Mouse (Mus musculus) MEL (cell line): ENCODE measurements at regions not wholly inside any gene's neighbourhood (a gene's known extent, or its start where the extent isn't known, plus 50 kb on each side); places are given as distances from the start of the nearest gene placed in this dataset.

ENCODE experiments used
- DNase-seq: peaks from one replicate; pipeline ENCODE4 v3.0.0; 2011; ENCODE audit warnings: low read depth, low spot score
- H3K27ac ChIP-seq: 2 replicates; pipeline ENCODE4 v1.5.1; 2012; ENCODE audit warnings: low read depth, mild to moderate bottlenecking, control low read depth, low read length, moderate library complexity; ENCODE audit not compliant: control insufficient read depth
- H3K27me3 ChIP-seq, 2 experiments: fragments of 150-350 bp in 1 of 2; sonication (generic) in 1 of 2; 2 replicates each; pipeline ENCODE4 v1.6.1; 2012; ENCODE audit warnings: low read length in 2 of 2, mild to moderate bottlenecking in 2 of 2, improper control_type of control experiment in 1 of 2, moderate library complexity in 1 of 2; ENCODE audit not compliant: insufficient read depth in 2 of 2, control insufficient read depth in 1 of 2
- H3K36me3 ChIP-seq, 2 experiments: 2 replicates each; pipeline ENCODE4 v1.6.1; 2012 to 2014; ENCODE audit warnings: low read length in 2 of 2, improper control_type of control experiment in 1 of 2, inconsistent platforms in 1 of 2, mild to moderate bottlenecking in 1 of 2; ENCODE audit not compliant: insufficient read depth in 2 of 2, control insufficient read depth in 1 of 2
- H3K4me1 ChIP-seq, 2 experiments: fragments of 150-350 bp in 1 of 2; sonication (generic) in 1 of 2; 2 replicates each; pipeline ENCODE4 v1.6.1; 2012; ENCODE audit warnings: low read length in 2 of 2, improper control_type of control experiment in 1 of 2, mild to moderate bottlenecking in 1 of 2; ENCODE audit not compliant: insufficient read depth in 2 of 2, control insufficient read depth in 1 of 2
- H3K4me3 ChIP-seq, 2 experiments: fragments of 150-350 bp in 1 of 2; sonication (generic) in 1 of 2; 2 replicates each; pipeline ENCODE4 v1.5.1; 2012; ENCODE audit warnings: low read depth in 2 of 2, low read length in 2 of 2, mild to moderate bottlenecking in 2 of 2, moderate library complexity in 2 of 2, control low read depth in 1 of 2, improper control_type of control experiment in 1 of 2; ENCODE audit not compliant: control insufficient read depth in 1 of 2, insufficient read depth in 1 of 2
- H3K79me2 ChIP-seq: 2 replicates; pipeline ENCODE4 v1.6.1; 2012; ENCODE audit warnings: mild to moderate bottlenecking, low read length, moderate library complexity; ENCODE audit not compliant: control insufficient read depth, poor library complexity, insufficient read depth
- H3K9ac ChIP-seq: 2 replicates; pipeline ENCODE4 v1.6.1; 2012; ENCODE audit warnings: low read depth, mild to moderate bottlenecking, control low read depth, low read length, moderate library complexity; ENCODE audit not compliant: control insufficient read depth, poor library complexity, severe bottlenecking
- H3K9me3 ChIP-seq: fragments of 150-350 bp; sonication (generic); replicated peaks from 2 replicates; pipeline ENCODE4 v1.6.1; 2012; ENCODE audit warnings: mild to moderate bottlenecking, low read length, improper control_type of control experiment, moderate library complexity; ENCODE audit not compliant: insufficient read depth
- CHD1 ChIP-seq: IDR thresholded peaks from 2 replicates; pipeline ENCODE4 v1.6.1; 2012; ENCODE audit warnings: low read depth, mild to moderate bottlenecking, inconsistent platforms, low read length, improper control_type of control experiment
- CHD2 ChIP-seq: IDR thresholded peaks from 2 replicates; pipeline ENCODE4 v1.6.1; 2011; ENCODE audit warnings: low read length, improper control_type of control experiment
- CTCF ChIP-seq, 3 experiments: IDR thresholded peaks in 2 of 3; conservative IDR thresholded peaks in 1 of 3; 2 replicates each; pipeline ENCODE4 v1.5.1; 2011 to 2012; ENCODE audit warnings: low read length in 3 of 3, low read depth in 2 of 3, mild to moderate bottlenecking in 2 of 3, improper control_type of control experiment in 1 of 3, inconsistent platforms in 1 of 3, mixed read lengths in 1 of 3, moderate library complexity in 1 of 3; ENCODE audit not compliant: control insufficient read depth in 1 of 3, insufficient read depth in 1 of 3, poor library complexity in 1 of 3, severe bottlenecking in 1 of 3
- EP300 ChIP-seq, 2 experiments: IDR thresholded peaks; 2 replicates each; pipeline ENCODE4 v1.6.1; 2011; ENCODE audit warnings: improper control_type of control experiment in 2 of 2, low read length in 2 of 2, low read depth in 1 of 2, mild to moderate bottlenecking in 1 of 2
- ETS1 ChIP-seq: IDR thresholded peaks from 2 replicates; pipeline ENCODE4 v1.6.1; 2012; ENCODE audit warnings: low read depth, mild to moderate bottlenecking, inconsistent platforms, low read length, improper control_type of control experiment, moderate library complexity
- GABPA ChIP-seq: IDR thresholded peaks from 2 replicates; pipeline ENCODE4 v1.6.1; 2012; ENCODE audit warnings: low read depth, mild to moderate bottlenecking, inconsistent platforms, low read length, improper control_type of control experiment, moderate library complexity
- HCFC1 ChIP-seq: IDR thresholded peaks from 2 replicates; pipeline ENCODE4 v1.6.1; 2012; ENCODE audit warnings: low read depth, mild to moderate bottlenecking, inconsistent platforms, low read length, improper control_type of control experiment, moderate library complexity
- JUND ChIP-seq: IDR thresholded peaks from 2 replicates; pipeline ENCODE4 v1.6.1; 2011; ENCODE audit warnings: low read depth, mild to moderate bottlenecking, improper control_type of control experiment, low read length
- KAT2A ChIP-seq: conservative IDR thresholded peaks from 2 replicates; pipeline ENCODE4 v1.6.1; 2012; ENCODE audit warnings: low read depth, low read length, improper control_type of control experiment, inconsistent platforms
- MAX ChIP-seq: IDR thresholded peaks from 2 replicates; pipeline ENCODE4 v1.6.1; 2011; ENCODE audit warnings: low read length, improper control_type of control experiment
- MXI1 ChIP-seq: IDR thresholded peaks from 2 replicates; pipeline ENCODE4 v1.6.1; 2011; ENCODE audit warnings: mild to moderate bottlenecking, low read depth, low read length, improper control_type of control experiment
- MYB ChIP-seq: IDR thresholded peaks from 2 replicates; pipeline ENCODE4 v1.6.1; 2011; ENCODE audit warnings: mild to moderate bottlenecking, low read depth, low read length, improper control_type of control experiment
- NELFE ChIP-seq: IDR thresholded peaks from 2 replicates; pipeline ENCODE4 v1.6.1; 2011; ENCODE audit warnings: low read depth, low read length, improper control_type of control experiment
- NRF1 ChIP-seq: IDR thresholded peaks from 2 replicates; pipeline ENCODE4 v1.6.1; 2014; ENCODE audit warnings: low read depth, mild to moderate bottlenecking, inconsistent platforms, low read length, improper control_type of control experiment, moderate library complexity; ENCODE audit not compliant: poor library complexity, insufficient read depth, severe bottlenecking
- POLR2A ChIP-seq, 2 experiments: IDR thresholded peaks; 2 replicates each; pipeline ENCODE4 v1.6.1; 2011 to 2012; ENCODE audit warnings: low read length in 2 of 2, mild to moderate bottlenecking in 2 of 2, control low read depth in 1 of 2, improper control_type of control experiment in 1 of 2, low read depth in 1 of 2, moderate library complexity in 1 of 2; ENCODE audit not compliant: control insufficient read depth in 1 of 2, insufficient read depth in 1 of 2, poor library complexity in 1 of 2
- POLR2AphosphoS2 ChIP-seq: IDR thresholded peaks from 2 replicates; pipeline ENCODE4 v1.6.1; 2011; ENCODE audit warnings: low read length, improper control_type of control experiment
- POLR2AphosphoS5 ChIP-seq: IDR thresholded peaks from 2 replicates; pipeline ENCODE4 v1.6.1; 2012; ENCODE audit warnings: low read depth, borderline replicate concordance, mild to moderate bottlenecking, inconsistent platforms, low read length, moderate library complexity, mixed read lengths
- RAD21 ChIP-seq: IDR thresholded peaks from 2 replicates; pipeline ENCODE4 v1.6.1; 2011; ENCODE audit warnings: mild to moderate bottlenecking, low read depth, low read length, improper control_type of control experiment
- RCOR1 ChIP-seq: IDR thresholded peaks from 2 replicates; pipeline ENCODE4 v1.6.1; 2012; ENCODE audit warnings: low read depth, mild to moderate bottlenecking, inconsistent platforms, low read length, improper control_type of control experiment
- TAL1 ChIP-seq: IDR thresholded peaks from 2 replicates; pipeline ENCODE4 v1.6.1; 2012; ENCODE audit warnings: mild to moderate bottlenecking, inconsistent platforms, low read length, moderate library complexity, mixed read lengths
- TCF12 ChIP-seq: IDR thresholded peaks from 2 replicates; pipeline ENCODE4 v1.6.1; 2014; ENCODE audit warnings: low read depth, mild to moderate bottlenecking, inconsistent platforms, low read length, improper control_type of control experiment, moderate library complexity
- UBTF ChIP-seq: IDR thresholded peaks from 2 replicates; pipeline ENCODE4 v1.6.1; 2012; ENCODE audit warnings: low read depth, mild to moderate bottlenecking, inconsistent platforms, low read length, improper control_type of control experiment, moderate library complexity, borderline replicate concordance; ENCODE audit not compliant: insufficient read depth
- USF2 ChIP-seq, 2 experiments: IDR thresholded peaks; 2 replicates each; pipeline ENCODE4 v1.6.1; 2011 to 2012; ENCODE audit warnings: improper control_type of control experiment in 2 of 2, low read length in 2 of 2, borderline replicate concordance in 1 of 2, inconsistent platforms in 1 of 2, low read depth in 1 of 2, mild to moderate bottlenecking in 1 of 2; ENCODE audit not compliant: insufficient read depth in 1 of 2
- ZMIZ1 ChIP-seq: IDR thresholded peaks from 2 replicates; pipeline ENCODE4 v1.6.1; 2012; ENCODE audit warnings: low read depth, mild to moderate bottlenecking, inconsistent platforms, low read length, improper control_type of control experiment, moderate library complexity
- ZNF384 ChIP-seq: IDR thresholded peaks from 2 replicates; pipeline ENCODE4 v1.6.1; 2012; ENCODE audit warnings: low read depth, mild to moderate bottlenecking, inconsistent platforms, low read length, improper control_type of control experiment

- peak; percentile 7 for DNase-seq
- TF ChIP-seq NRF1 = no peak
- TF ChIP-seq HCFC1 = no peak
- no peak for TF ChIP-seq MXI1
- no peak for TF ChIP-seq ZNF384
- TF ChIP-seq JUND = no peak
- TF ChIP-seq CTCF (IDR thresholded peaks at IDR 0.05 in 2 of 3, conservative IDR thresholded peaks at IDR 0.05 in 1 of 3; ENCODE audit: control insufficient read depth in 1 of 3, insufficient read depth in 1 of 3, low read depth in 2 of 3, low read length in 3 of 3, poor library complexity in 1 of 3, severe bottlenecking in 1 of 3) = no peak; a peak in 1 of 6 replicates
- no peak for TF ChIP-seq MYB
- no peak for TF ChIP-seq POLR2AphosphoS5
- TF ChIP-seq ETS1 = no peak
- TF ChIP-seq UBTF = no peak
- no peak for TF ChIP-seq TAL1
- no peak for TF ChIP-seq USF2 (IDR thresholded peaks at IDR 0.05; ENCODE audit: borderline replicate concordance in 1 of 2, insufficient read depth in 1 of 2, low read depth in 1 of 2, low read length in 2 of 2)
- no peak for TF ChIP-seq EP300 (IDR thresholded peaks at IDR 0.05; ENCODE audit: low read depth in 1 of 2, low read length in 2 of 2)
- no peak for TF ChIP-seq CHD2
- no peak for TF ChIP-seq ZMIZ1
- TF ChIP-seq MAX = no peak
- no peak for TF ChIP-seq KAT2A
- no peak for TF ChIP-seq RAD21
- TF ChIP-seq RCOR1 = no peak
- H3K27ac ChIP-seq = no peak overlapping the region
- H3K36me3 ChIP-seq = no peaks in the 10 kb centered on the region
- no peaks in the 10 kb centered on the region for H3K79me2 ChIP-seq
- no peaks in the 10 kb centered on the region for H3K9me3 ChIP-seq
- H3K4me3 ChIP-seq = no peak overlapping the region
- H3K27me3 ChIP-seq = no peaks in the 10 kb centered on the region
- no peak overlapping the region for H3K9ac ChIP-seq
- H3K4me1 ChIP-seq = no peaks in the 10 kb centered on the region
These were observed 219.3 kb downstream of the Brms1l start for GRCm38 (mm10) chr12:56055382-56055781.

DNA sequence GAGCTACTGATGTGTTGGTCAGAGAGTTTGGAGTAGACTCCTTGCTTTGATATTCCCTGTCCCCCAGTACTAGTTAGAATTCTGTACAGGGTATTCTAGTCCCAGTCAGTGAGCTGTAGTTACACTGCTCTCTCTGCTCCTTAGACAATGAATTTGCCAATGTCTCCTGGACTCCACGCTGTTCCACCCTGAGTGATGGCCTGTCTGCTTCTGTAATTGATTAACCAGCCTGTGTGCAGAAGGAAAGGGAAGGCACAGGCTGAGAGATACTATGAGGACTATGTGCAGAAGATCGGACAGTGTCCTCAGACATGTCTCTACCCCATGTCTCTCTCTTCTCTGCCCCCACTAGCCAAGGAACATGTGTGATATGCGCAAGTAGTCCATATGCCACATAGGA, 209.9 kb downstream of the Brms1l start:
- DNase-seq = no peak
- H3K36me3 ChIP-seq = no peaks in the 10 kb centered on the region
- no peak for TF ChIP-seq RAD21
- TF ChIP-seq NELFE = no peak
- TF ChIP-seq CHD1 = no peak
- TF ChIP-seq RCOR1 = no peak
- no peak for TF ChIP-seq POLR2AphosphoS2
- TF ChIP-seq GABPA = no peak
- TF ChIP-seq TCF12 = no peak
- no peak for TF ChIP-seq POLR2A (IDR thresholded peaks at IDR 0.05; ENCODE audit: control insufficient read depth in 1 of 2, insufficient read depth in 1 of 2, low read depth in 1 of 2, low read length in 2 of 2, poor library complexity in 1 of 2)
- no peak for TF ChIP-seq KAT2A
- TF ChIP-seq, all 39 proteins: peak for 0

More for the DNA sequence above, 209.9 kb downstream of the Brms1l start:
- no peaks in the 10 kb centered on the region for H3K9me3 ChIP-seq
- H3K4me1 ChIP-seq = no peaks in the 10 kb centered on the region
- no peaks in the 10 kb centered on the region for H3K79me2 ChIP-seq
- no peak overlapping the region for H3K9ac ChIP-seq
- H3K27me3 ChIP-seq = 0 out of 4 replicates have a peak, but pooled peaks cover 0 to 1% of the 10 kb centered on the region in 2 experiments
- H3K4me3 ChIP-seq = no peak overlapping the region
- no peak overlapping the region for H3K27ac ChIP-seq
